ENCODE assay signal across 10 mouse cellular contexts in genomic region chr11:11997045-11997444, GRCm38 (mm10). TPM values are rescaled to one million over a fixed set of nuclear protein-coding genes. Genes with fewer than 3 reads are reported as not detected.
A peak's percentile ranks its signal among the peaks of the same experiment; 100 is the strongest.
DNase-seq lines count a peak whose midpoint lies in the region; ATAC-seq and TF ChIP-seq lines count a peak whose summit lies in the region.
"Had no signal": no experiment of that assay in that cellular context is flagged by ENCODE, and none has a peak within 500 bp of the region (broad histone marks: within the 10 kb centered on the region; RNA-seq: fewer than 3 reads in every experiment).

No protein-coding gene starts in this region.

- no peak for DNase-seq in forebrain, embryonic 11.5 days (ENCODE audit: low spot score)
- DNase-seq in left cerebral cortex, postnatal 14 days (ENCODE audit: low spot score in 2 of 2): peak; percentile 11 to 18
- no peak for DNase-seq in left cerebral cortex, postnatal 10 days (ENCODE audit: extremely low spot score in 1 of 2, low spot score in 2 of 2)
- DNase-seq in forebrain, postnatal 0 days: peak; percentile 16
- DNase-seq in heart, postnatal 10 days: peak; percentile 60 to 70
- no peak for DNase-seq in kidney, adult 18-20 months
- DNase-seq in adrenal gland, postnatal 25 days: no peak
- DNase-seq: cerebellum, adult 8-10 months had no signal

- H3K4me1 ChIP-seq in forebrain, embryonic 13.5 days: no peaks in the 10 kb centered on the region
- H3K4me1 ChIP-seq in forebrain, embryonic 11.5 days (replicated peaks; ENCODE audit: control insufficient read depth, insufficient read depth, low read length): no peaks in the 10 kb centered on the region
- H3K4me1 ChIP-seq in forebrain, postnatal 0 days (ENCODE audit: insufficient read depth): no peaks in the 10 kb centered on the region

- no peak overlapping the region for H3K9ac ChIP-seq in forebrain, embryonic 13.5 days
- H3K9ac ChIP-seq in forebrain, embryonic 11.5 days (ENCODE audit: low read length): no peak overlapping the region
- H3K9ac ChIP-seq in forebrain, postnatal 0 days: no peak overlapping the region

- peak; percentile 75; the same call in 1 of the 2 replicates for ATAC-seq in forebrain, embryonic 13.5 days
- no peak for ATAC-seq in forebrain, embryonic 11.5 days (replicated peaks; ENCODE audit: low FRiP score)
- ATAC-seq in forebrain, postnatal 0 days: no peak; the same call in 1 of the 2 replicates

- intact Hi-C loops in left cerebral cortex, postnatal 14 days (cut with DNase I): no loop called here
- intact Hi-C loops in left cerebral cortex, postnatal 10 days (cut with DNase I): no loop called here
- intact Hi-C loops in heart, postnatal 10 days (cut with DNase I): no loop called here

- H3K9me3 ChIP-seq in forebrain, embryonic 13.5 days (replicated peaks): no peaks in the 10 kb centered on the region
- no peaks in the 10 kb centered on the region for H3K9me3 ChIP-seq in forebrain, embryonic 11.5 days (ENCODE audit: control insufficient read depth, low read length)
- no peaks in the 10 kb centered on the region for H3K9me3 ChIP-seq in forebrain, postnatal 0 days (ENCODE audit: low read length)

- H3K4me3 ChIP-seq in forebrain, embryonic 13.5 days: no peak overlapping the region
- H3K4me3 ChIP-seq in forebrain, embryonic 11.5 days (ENCODE audit: low read depth, low read length): no peak overlapping the region
- H3K4me3 ChIP-seq in forebrain, postnatal 0 days (ENCODE audit: low read depth, low read length): no peak overlapping the region

- H3K27me3 ChIP-seq in forebrain, embryonic 13.5 days: no peaks in the 10 kb centered on the region
- H3K27me3 ChIP-seq in forebrain, embryonic 11.5 days (ENCODE audit: control insufficient read depth, insufficient read depth, low read length): no peaks in the 10 kb centered on the region
- H3K27me3 ChIP-seq in forebrain, postnatal 0 days (ENCODE audit: insufficient read depth, low read length): no peaks in the 10 kb centered on the region

- 45% methylated on average over 1 of the region's 1 CpGs for WGBS in forebrain, embryonic 13.5 days
- 87% methylated on average over 1 of the region's 1 CpGs for WGBS in forebrain, embryonic 11.5 days
- 36% methylated on average over 1 of the region's 1 CpGs for WGBS in forebrain, postnatal 0 days

- H3K36me3 ChIP-seq in forebrain, embryonic 13.5 days (ENCODE audit: poor library complexity, severe bottlenecking): peaks cover 2% of the 10 kb centered on the region; the same call in 1 of the 2 replicates
- no peaks in the 10 kb centered on the region for H3K36me3 ChIP-seq in forebrain, embryonic 11.5 days (ENCODE audit: control insufficient read depth, insufficient read depth, low read length)
- H3K36me3 ChIP-seq in forebrain, postnatal 0 days (ENCODE audit: insufficient read depth): no peaks in the 10 kb centered on the region

- H3K4me2 ChIP-seq in forebrain, embryonic 13.5 days: no peak overlapping the region
- no peak overlapping the region for H3K4me2 ChIP-seq in forebrain, embryonic 11.5 days (ENCODE audit: low read depth, low read length, severe bottlenecking)
- H3K4me2 ChIP-seq in forebrain, postnatal 0 days (ENCODE audit: low read depth): no peak overlapping the region

- no peak for TF ChIP-seq CTCF in forebrain, postnatal 0 days (IDR thresholded peaks at IDR 0.05; ENCODE audit: low read depth)

- no peak overlapping the region for H3K27ac ChIP-seq in forebrain, embryonic 13.5 days
- no peak overlapping the region for H3K27ac ChIP-seq in forebrain, embryonic 11.5 days (ENCODE audit: low read depth, low read length)
- no peak overlapping the region for H3K27ac ChIP-seq in forebrain, postnatal 0 days (ENCODE audit: low read depth, low read length)
- H3K27ac ChIP-seq: kidney, postnatal 0 days had no signal

RNA-seq across cellular contexts. Expression of gene Grb10, which starts 41.4 kb away (rescaled TPM):
- 165 and 188 TPM in 2 replicates for polyA plus RNA-seq in forebrain, embryonic 13.5 days (2015; fragmentation: Nextera tagmentation; extraction: Ambion mirVana)
- 158 and 176 TPM in 2 replicates for polyA plus RNA-seq in forebrain, embryonic 11.5 days (2014; fragmentation: Nextera tagmentation; extraction: Ambion mirVana)
- 10 to 100 TPM; 43.3 to 45.1 TPM for total RNA-seq in left cerebral cortex, postnatal 14 days (2021)
- 10 to 100 TPM; 48.5 to 48.6 TPM for total RNA-seq in left cerebral cortex, postnatal 10 days (2021)
- 58.4 and 80.3 TPM in 2 replicates for total RNA-seq in forebrain, postnatal 0 days (2014; rRNA removed)
- 24.8 and 32.7 TPM in 2 replicates for polyA plus RNA-seq in forebrain, postnatal 0 days (2015; fragmentation: Nextera tagmentation; extraction: Ambion mirVana)
- total RNA-seq in heart, postnatal 10 days (2021): 100 to 1,000 TPM; 233 to 235 TPM
- total RNA-seq in adrenal gland, postnatal 25 days (2021): 103 and 108 TPM in 2 replicates

Comparison
In these comparisons a context has a peak if more than half of its experiments do, and no peak if none do; other contexts are left out.
1. DNase-seq: peak in left cerebral cortex, postnatal 14 days (2 of 2), forebrain, postnatal 0 days (single experiment) and heart, postnatal 10 days (2 of 2); none in forebrain, embryonic 11.5 days (single experiment), left cerebral cortex, postnatal 10 days (0 of 2), kidney, adult 18-20 months (single experiment) and adrenal gland, postnatal 25 days (single experiment).